Mouse (Mus musculus): Measurements from ENCODE around the gene Ndufa12.

Ndufa12 gene

GRCm38 (mm10) chr10:94230172-94230981 lies 31.9 kb downstream of the Ndufa12 start:
- DNase-seq (ENCODE audit: low spot score): no peak

- no peak for DNase-seq (ENCODE audit: low spot score)
Measured at GRCm38 (mm10) chr10:94231025-94231424, 32.5 kb downstream of the Ndufa12 start.

DNA sequence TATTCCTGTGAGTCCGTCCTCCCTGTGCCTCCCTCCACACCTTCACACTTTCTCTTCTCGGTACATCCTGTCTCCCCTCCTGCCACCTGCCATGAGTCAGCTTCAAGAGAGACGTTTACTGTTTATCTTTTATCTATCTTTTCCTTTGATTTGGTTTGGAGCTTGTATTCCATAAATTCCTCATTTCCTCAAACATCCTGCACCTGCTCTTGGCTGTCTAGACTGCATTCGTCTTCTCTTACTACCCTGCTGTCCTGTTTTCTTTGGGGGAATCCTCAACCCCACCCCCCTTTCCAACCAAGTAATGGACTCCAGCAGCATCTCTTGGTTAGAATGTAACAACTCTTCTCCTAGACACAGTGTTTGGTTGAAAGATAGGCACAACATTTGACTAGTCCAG lies 36.7 kb downstream of the Ndufa12 start:
- DNase-seq (ENCODE audit: low spot score): no peak

DNA sequence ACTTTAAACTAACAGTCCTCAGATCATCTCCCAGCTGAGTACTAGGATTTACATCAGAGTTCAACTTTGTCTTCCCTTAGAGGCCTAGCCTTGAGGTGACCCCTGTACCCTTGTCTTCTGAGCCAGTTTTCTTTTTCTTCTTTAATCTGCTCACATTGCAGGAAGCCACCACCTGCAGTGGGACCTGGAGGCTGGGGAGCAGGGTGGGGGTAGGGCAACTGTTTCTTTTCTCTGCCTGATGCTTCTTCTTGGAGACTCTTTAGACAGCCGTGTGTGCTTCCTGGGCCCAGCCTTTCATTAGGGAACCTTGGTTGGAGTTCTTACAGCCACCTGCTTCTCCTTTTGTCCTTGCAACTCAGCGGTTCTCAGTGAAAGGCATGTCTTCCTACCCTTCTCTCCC lies 42.8 kb downstream of the Ndufa12 start:
- DNase-seq (ENCODE audit: low spot score): no peak

GRCm38 (mm10) chr10:94247748-94248349 lies 49.3 kb downstream of the Ndufa12 start:
- DNase-seq (ENCODE audit: low spot score): no peak

GRCm38 (mm10) chr10:94249575-94250456 lies 51.3 kb downstream of the Ndufa12 start:
- no peak for DNase-seq (ENCODE audit: low spot score)

GRCm38 (mm10) chr10:94253260-94253807 lies 54.8 kb downstream of the Ndufa12 start:
- DNase-seq (ENCODE audit: low spot score): no peak

DNA sequence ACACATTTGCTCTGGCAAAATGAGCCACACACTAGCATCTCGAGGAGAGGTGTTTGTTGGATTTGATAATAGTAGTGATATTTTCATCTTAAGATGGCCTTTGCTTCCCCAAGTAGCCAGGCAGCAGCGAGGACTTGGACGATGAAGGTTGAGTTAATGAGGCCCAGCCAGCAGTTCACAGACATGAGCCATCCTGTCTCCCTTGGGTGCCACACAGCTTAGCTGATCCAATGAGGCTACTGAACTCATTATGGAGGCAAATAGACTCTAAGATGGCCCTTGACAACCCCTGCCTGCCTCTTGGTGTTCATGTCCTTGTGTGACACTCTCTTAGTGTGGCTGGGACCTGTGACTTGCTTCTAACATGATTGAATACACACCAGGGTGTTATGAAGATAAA lies 56.2 kb downstream of the Ndufa12 start:
- DNase-seq (ENCODE audit: low spot score): no peak

DNA sequence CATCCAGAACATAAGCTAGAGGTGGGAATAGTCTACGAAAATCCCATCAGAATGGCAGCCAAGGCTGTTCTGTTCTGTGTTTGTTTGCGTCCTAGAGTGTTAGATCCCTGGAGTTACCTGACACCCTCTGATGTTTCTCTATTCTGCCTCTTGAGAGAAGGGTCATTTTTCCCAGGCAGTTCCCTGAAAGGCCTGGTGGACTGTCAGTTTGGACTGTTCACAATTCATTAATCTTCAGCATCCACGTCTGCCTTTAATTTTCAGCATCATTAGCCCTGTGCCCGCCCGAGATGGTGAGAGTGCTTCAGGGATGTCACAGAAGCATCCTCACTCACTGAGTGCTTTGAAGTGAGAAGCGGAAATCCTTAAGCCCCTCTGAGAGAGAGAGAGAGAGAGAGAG lies 57.2 kb downstream of the Ndufa12 start:
- no peak for DNase-seq (ENCODE audit: low spot score)

DNA sequence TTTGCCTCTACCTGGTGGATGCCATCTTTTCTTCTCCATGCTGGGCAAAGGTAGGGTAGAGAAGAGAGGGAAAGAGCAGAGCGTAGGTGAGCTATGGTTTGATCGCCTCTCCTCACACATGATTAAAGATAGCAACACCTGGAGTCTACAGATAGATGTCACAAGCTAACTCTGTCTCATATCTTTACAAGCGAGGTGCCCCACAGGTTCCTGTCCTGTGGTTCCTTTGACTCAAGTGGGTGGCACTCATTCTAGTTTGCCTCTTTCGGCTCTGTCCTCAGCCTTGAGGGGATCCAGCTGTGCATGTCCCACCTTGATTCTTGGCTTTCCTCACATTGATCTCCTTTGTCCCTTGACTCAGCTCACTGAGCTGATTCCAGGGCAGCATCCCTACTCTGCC lies 58.0 kb downstream of the Ndufa12 start:
- DNase-seq (ENCODE audit: low spot score): no peak

DNA sequence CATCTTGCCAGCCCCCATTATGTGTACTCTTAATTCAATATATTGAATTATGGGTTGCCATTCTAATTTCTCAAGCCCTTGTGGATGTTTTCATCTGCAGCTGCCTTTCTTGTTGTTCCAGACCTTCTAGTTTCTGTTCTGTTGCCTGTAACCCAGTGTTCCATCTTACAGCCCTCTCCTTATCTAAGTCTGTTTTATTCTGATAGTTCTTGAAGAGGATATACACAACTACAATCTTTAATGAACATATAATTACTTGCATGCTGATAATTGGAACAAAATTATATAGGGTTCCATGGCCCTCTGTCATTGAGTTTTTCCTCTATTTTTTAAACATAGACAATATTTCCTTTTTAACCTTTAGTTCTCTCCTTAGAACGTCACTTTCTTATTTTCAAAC lies 62.0 kb downstream of the Ndufa12 start:
- DNase-seq (ENCODE audit: low spot score): no peak

GRCm38 (mm10) chr10:94262646-94263045 lies 64.1 kb downstream of the Ndufa12 start:
- no peak for DNase-seq (ENCODE audit: low spot score)

DNA sequence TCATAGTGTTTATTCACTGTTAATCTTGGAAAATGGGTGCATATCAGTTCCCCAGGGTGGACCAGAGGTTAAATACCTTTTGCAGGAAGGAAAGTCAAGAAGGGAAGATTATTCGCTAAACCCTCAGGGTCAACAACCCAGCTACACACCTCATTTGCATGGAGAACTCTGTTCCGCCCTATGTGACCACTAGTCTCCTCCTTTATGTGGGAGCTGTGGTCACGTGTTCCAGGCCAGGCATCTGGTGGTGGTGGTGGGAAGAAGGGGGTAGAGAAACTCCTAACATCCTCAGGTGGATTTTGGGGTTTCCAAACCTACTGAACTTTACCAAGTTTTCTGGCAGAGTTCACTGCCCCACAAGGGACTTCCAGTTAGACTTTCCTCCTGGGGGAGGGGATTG lies 64.7 kb downstream of the Ndufa12 start:
- DNase-seq (ENCODE audit: low spot score): no peak

DNA sequence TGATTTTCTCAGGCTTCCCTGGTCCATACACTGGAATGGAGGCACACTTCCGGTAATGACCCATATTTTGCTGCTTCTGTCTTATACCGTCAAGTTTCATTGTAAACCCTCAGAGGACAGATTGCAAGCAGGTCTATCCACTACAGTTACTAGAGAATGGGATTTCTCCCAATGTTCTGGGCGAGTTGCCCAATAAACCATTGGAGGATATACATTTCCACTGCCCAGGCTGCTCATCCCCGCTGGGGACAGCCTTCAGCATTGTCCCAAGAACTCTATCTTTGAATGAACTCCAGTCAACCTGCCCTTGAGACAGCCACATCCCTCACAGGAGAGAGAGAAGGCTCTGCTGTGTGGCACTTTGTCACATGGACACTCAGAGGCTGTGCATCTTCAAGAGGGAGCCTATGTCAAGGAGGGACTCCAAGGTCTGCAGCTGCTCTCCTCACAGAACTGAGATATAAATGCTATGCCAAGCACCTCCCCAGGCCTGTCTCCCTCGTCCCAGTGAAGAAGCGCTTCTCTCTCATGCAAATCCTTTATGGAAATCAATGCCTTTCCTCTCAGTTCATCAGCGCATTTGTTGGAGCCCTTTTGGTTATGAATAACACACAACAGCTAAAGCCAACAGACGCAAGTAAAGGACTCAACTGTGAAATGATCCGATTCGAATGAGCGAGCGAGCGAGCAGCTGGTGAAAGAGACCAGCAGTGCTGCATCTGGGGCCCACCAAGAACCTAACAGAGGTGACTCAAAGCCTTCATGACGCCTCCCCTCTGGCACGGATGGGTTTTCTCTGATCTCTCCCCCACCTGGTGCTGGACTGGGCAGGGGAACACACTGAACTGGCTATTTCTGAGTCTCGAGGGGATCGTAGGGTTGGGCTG lies 67.4 kb downstream of the Ndufa12 start:
- DNase-seq (ENCODE audit: low spot score): no peak

Measured in urinary bladder, postnatal 10 days (tissue).